Mouse (Mus musculus) olfactory bulb, adult 2 months (tissue): Measurements from ENCODE around the gene Copz1.

ENCODE experiments used
- CTCF ChIP-seq: fragments of 200-500 bp; IDR thresholded peaks from 2 replicates; pipeline ENCODE4 v1.5.1; 2012; ENCODE audit warnings: low read depth, mild to moderate bottlenecking, low read length, moderate library complexity; ENCODE audit not compliant: insufficient read depth
- POLR2A ChIP-seq: fragments of 200-500 bp; IDR thresholded peaks from 2 replicates; pipeline ENCODE4 v1.6.1; 2012; ENCODE audit warnings: mild to moderate bottlenecking, low read depth, low read length, moderate library complexity; ENCODE audit not compliant: insufficient read depth

DNA sequence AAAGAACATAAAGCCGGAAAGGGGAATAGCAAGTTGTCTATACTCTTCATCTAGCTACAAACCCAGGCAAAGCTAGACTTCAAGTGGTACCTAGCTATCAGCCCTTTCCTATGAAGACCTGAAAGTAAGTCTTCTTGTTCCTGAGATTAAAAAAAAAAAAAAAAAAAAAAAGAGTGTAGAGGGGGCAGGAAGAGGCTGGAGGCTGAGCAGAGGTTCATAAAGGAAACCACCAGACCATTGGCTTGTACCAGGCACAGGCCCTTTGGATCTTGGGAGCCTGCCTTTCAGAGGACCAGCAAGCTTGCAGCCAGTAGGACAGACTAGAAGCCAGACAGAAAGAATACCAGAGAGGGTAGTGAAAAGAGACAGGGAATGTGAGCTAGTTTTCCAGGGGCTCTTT is 19.2 kb upstream of the Copz1 start:
- TF ChIP-seq CTCF (no peak), POLR2A (no peak)
